8 mouse cellular contexts compared by ENCODE assay signal in the genomic region with DNA sequence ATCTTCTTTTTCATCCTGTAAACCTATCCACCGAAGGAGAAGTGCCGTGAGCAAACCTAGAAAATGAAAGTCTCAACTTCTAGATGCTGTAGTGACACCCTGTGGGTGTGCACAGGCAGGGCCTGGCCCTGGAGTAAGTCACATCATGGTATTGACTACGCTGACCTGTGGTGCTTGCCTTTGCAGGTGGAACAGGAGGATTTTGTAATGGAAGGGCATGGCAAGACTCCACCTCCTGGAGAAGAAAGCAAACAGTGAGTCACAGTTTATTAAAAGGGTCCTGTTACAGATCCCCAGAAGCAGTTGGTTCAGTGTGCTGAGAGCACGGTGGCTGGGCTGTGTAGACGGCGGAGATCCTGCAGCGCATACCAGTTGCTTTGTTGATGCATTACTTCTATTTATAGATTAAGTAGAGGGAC.
A peak's percentile ranks its signal among the peaks of the same experiment; 100 is the strongest.
DNase-seq lines count a peak whose midpoint lies in the region; ATAC-seq and TF ChIP-seq lines count a peak whose summit lies in the region.

No protein-coding gene starts in this region.

- TF ChIP-seq EP300 in liver, postnatal 0 days (IDR thresholded peaks at IDR 0.05; ENCODE audit: low read depth) = no peak
- no peak for TF ChIP-seq EP300 in stomach, postnatal 0 days (optimal IDR thresholded peaks at IDR 0.05)

- no peaks in the 10 kb centered on the region; the same call in 1 of the 2 replicates for H3K36me3 ChIP-seq in liver, postnatal 0 days (replicated peaks; ENCODE audit: insufficient read depth, low read length)
- no peaks in the 10 kb centered on the region for H3K36me3 ChIP-seq in stomach, postnatal 0 days (ENCODE audit: control insufficient read depth, insufficient read depth, low read length)

- 58% methylated on average over 7 of the region's 7 CpGs for WGBS in liver, postnatal 0 days (ENCODE audit: insufficient replicate concordance)
- 15% methylated on average over 7 of the region's 7 CpGs for WGBS in stomach, postnatal 0 days

- peak; percentile 54 for TF ChIP-seq CTCF in liver, postnatal 0 days (IDR thresholded peaks at IDR 0.05; ENCODE audit: low read depth)
- TF ChIP-seq CTCF in stomach, postnatal 0 days (IDR thresholded peaks at IDR 0.05; ENCODE audit: low read depth) = peak; percentile 74

- H3K4me2 ChIP-seq in liver, postnatal 0 days (ENCODE audit: low read depth, low read length) = peak overlapping the region; percentile 13; the same call in 1 of the 2 replicates
- peak overlapping the region; percentile 38 for H3K4me2 ChIP-seq in stomach, postnatal 0 days (replicated peaks; ENCODE audit: low read depth)

- peak; percentile 18 for DNase-seq in embryo, embryonic 10 days (ENCODE audit: low spot score)
- DNase-seq in embryo, embryonic 9.5 days (ENCODE audit: extremely low spot score) = no peak
- peak; percentile 44 for DNase-seq in urinary bladder, postnatal 14 days (ENCODE audit: low spot score)
- DNase-seq in urinary bladder, postnatal 25 days (ENCODE audit: low spot score) = no peak
- peak; percentile 35 for DNase-seq in liver, postnatal 0 days
- DNase-seq in stomach, postnatal 0 days (ENCODE audit: low spot score) = peak; percentile 71
- no peak for DNase-seq in cerebellum, adult 11 months
- no peak for DNase-seq in left cerebral cortex, adult 8-10 months (ENCODE audit: low spot score in 2 of 2)

- no peak overlapping the region for H3K4me3 ChIP-seq in liver, postnatal 0 days (ENCODE audit: low read depth, low read length)
- no peak overlapping the region for H3K4me3 ChIP-seq in stomach, postnatal 0 days (ENCODE audit: low read depth, low read length)

- 0 out of 2 replicates have a peak overlapping the region, but pooled peaks have one; percentile 29 for H3K27ac ChIP-seq in liver, postnatal 0 days (ENCODE audit: low read depth)
- peak overlapping the region; percentile 69 for H3K27ac ChIP-seq in stomach, postnatal 0 days (replicated peaks)

- H3K9me3 ChIP-seq in liver, postnatal 0 days (ENCODE audit: low read length) = no peaks in the 10 kb centered on the region
- H3K9me3 ChIP-seq in stomach, postnatal 0 days (ENCODE audit: control insufficient read depth, low read length) = no peaks in the 10 kb centered on the region

- ATAC-seq in liver, postnatal 0 days = peak; percentile 94
- ATAC-seq in stomach, postnatal 0 days (ENCODE audit: low FRiP score, low TSS enrichment) = peak; percentile 98

- H3K9ac ChIP-seq in liver, postnatal 0 days (replicated peaks) = no peak overlapping the region; the same call in 1 of the 2 replicates
- no peak overlapping the region for H3K9ac ChIP-seq in stomach, postnatal 0 days (ENCODE audit: low read length)

- H3K27me3 ChIP-seq in liver, postnatal 0 days (ENCODE audit: insufficient read depth, low read length) = no peaks in the 10 kb centered on the region
- no peaks in the 10 kb centered on the region for H3K27me3 ChIP-seq in stomach, postnatal 0 days (ENCODE audit: control insufficient read depth, insufficient read depth, low read length)

- peaks cover 10% of the 10 kb centered on the region for H3K4me1 ChIP-seq in liver, postnatal 0 days (ENCODE audit: insufficient read depth)
- H3K4me1 ChIP-seq in stomach, postnatal 0 days (replicated peaks; ENCODE audit: control insufficient read depth, insufficient read depth) = 0 out of 2 replicates have a peak, but pooled peaks cover 2% of the 10 kb centered on the region

Comparison
In these comparisons a context has a peak if more than half of its experiments do, and no peak if none do; other contexts are left out.
1. DNase-seq: peak in embryo, embryonic 10 days (single experiment), urinary bladder, postnatal 14 days (single experiment), liver, postnatal 0 days (single experiment) and stomach, postnatal 0 days (single experiment); none in embryo, embryonic 9.5 days (single experiment), urinary bladder, postnatal 25 days (single experiment), cerebellum, adult 11 months (single experiment) and left cerebral cortex, adult 8-10 months (0 of 2).